Mouse (Mus musculus) CH12.LX (cell line): ENCODE data around the gene Usp7. TPM values are rescaled to one million over a fixed set of nuclear protein-coding genes. Genes with fewer than 3 reads are reported as not detected.
A peak's percentile ranks its signal among the peaks of the same experiment; 100 is the strongest.

Source experiments
- DNase-seq: peaks from one replicate; pipeline ENCODE4 v3.0.0-alpha.2; 2013; ENCODE audit errors: extremely low read depth
- H3K27ac ChIP-seq: 2 replicates; pipeline ENCODE4 v1.5.1; 2012; ENCODE audit warnings: low read depth, mild to moderate bottlenecking, control low read depth, moderate library complexity; ENCODE audit not compliant: insufficient read depth
- H3K27me3 ChIP-seq: replicated peaks from 2 replicates; pipeline ENCODE3; 2012; ENCODE audit warnings: inconsistent platforms
- H3K36me3 ChIP-seq, 2 experiments: replicated peaks in 1 of 2; 2 replicates each; pipeline versions ENCODE3 to v1.6.1; 2012; ENCODE audit warnings: inconsistent platforms in 1 of 2, low read length in 1 of 2, mild to moderate bottlenecking in 1 of 2, mixed read lengths in 1 of 2, moderate library complexity in 1 of 2; ENCODE audit not compliant: control insufficient read depth in 1 of 2, insufficient read depth in 1 of 2
- H3K4me1 ChIP-seq, 2 experiments: 2 replicates each; pipeline ENCODE4 v1.6.1; 2012; ENCODE audit warnings: inconsistent platforms in 1 of 2, moderate library complexity in 1 of 2; ENCODE audit not compliant: insufficient read depth in 2 of 2, control insufficient read depth in 1 of 2
- H3K4me2 ChIP-seq: 2 replicates; pipeline ENCODE4 v1.6.1; 2012; ENCODE audit warnings: low read depth, mild to moderate bottlenecking, control low read depth; ENCODE audit not compliant: poor library complexity, insufficient read depth, severe bottlenecking
- H3K4me3 ChIP-seq, 3 experiments: fragments of 150-350 bp in 1 of 3; sonication (generic) in 1 of 3; replicated peaks in 1 of 3; 2 replicates each; pipeline versions ENCODE3 to v1.5.1; 2011 to 2012; ENCODE audit warnings: low read depth in 2 of 3, low read length in 2 of 3, mild to moderate bottlenecking in 2 of 3, moderate library complexity in 2 of 3, control low read depth in 1 of 3, improper control_type of control experiment in 1 of 3, inconsistent platforms in 1 of 3, mixed read lengths in 1 of 3; ENCODE audit not compliant: poor library complexity in 1 of 3
- H3K79me2 ChIP-seq: replicated peaks from 2 replicates; pipeline ENCODE4 v1.6.1; 2012; ENCODE audit warnings: mild to moderate bottlenecking, moderate library complexity; ENCODE audit not compliant: control insufficient read depth, poor library complexity, insufficient read depth, severe bottlenecking; ENCODE audit errors: extremely low read depth
- H3K9ac ChIP-seq: 2 replicates; pipeline ENCODE4 v1.6.1; 2012; ENCODE audit warnings: low read depth, mild to moderate bottlenecking, control low read depth, moderate library complexity; ENCODE audit not compliant: insufficient read depth
- H3K9me3 ChIP-seq: replicated peaks from 2 replicates; pipeline ENCODE3; 2012; ENCODE audit warnings: low read length, inconsistent platforms, mixed read lengths
- CHD1 ChIP-seq: IDR thresholded peaks from 2 replicates; pipeline ENCODE4 v1.6.1; 2012; ENCODE audit warnings: low read depth, low read length, improper control_type of control experiment, inconsistent platforms
- CHD2 ChIP-seq: IDR thresholded peaks from 2 replicates; pipeline ENCODE4 v1.6.1; 2011; ENCODE audit warnings: low read length, improper control_type of control experiment
- CTCF ChIP-seq, 2 experiments: IDR thresholded peaks in 1 of 2; conservative IDR thresholded peaks in 1 of 2; 2 replicates each; pipeline ENCODE4 v1.5.1; 2011 to 2012; ENCODE audit warnings: low read depth in 2 of 2, low read length in 2 of 2, improper control_type of control experiment in 1 of 2, inconsistent platforms in 1 of 2, mild to moderate bottlenecking in 1 of 2, moderate library complexity in 1 of 2
- ELF1 ChIP-seq: IDR thresholded peaks from 2 replicates; pipeline ENCODE4 v1.6.1; 2014; ENCODE audit warnings: low read depth, mild to moderate bottlenecking, inconsistent platforms, low read length, improper control_type of control experiment
- EP300 ChIP-seq: IDR thresholded peaks from 2 replicates; pipeline ENCODE4 v1.6.1; 2011; ENCODE audit warnings: low read length, improper control_type of control experiment
- IRF4 ChIP-seq: IDR thresholded peaks from 2 replicates; pipeline ENCODE4 v1.6.1; 2014; ENCODE audit warnings: low read depth, mild to moderate bottlenecking, inconsistent platforms, low read length, improper control_type of control experiment
- MAFK ChIP-seq: IDR thresholded peaks from 2 replicates; pipeline ENCODE4 v1.6.1; 2011; ENCODE audit warnings: low read length, improper control_type of control experiment; ENCODE audit not compliant: insufficient replicate concordance
- MXI1 ChIP-seq: IDR thresholded peaks from 2 replicates; pipeline ENCODE4 v1.6.1; 2011; ENCODE audit warnings: mild to moderate bottlenecking, low read depth, low read length, improper control_type of control experiment
- NELFE ChIP-seq: IDR thresholded peaks from 2 replicates; pipeline ENCODE4 v1.6.1; 2011; ENCODE audit warnings: low read depth, low read length, improper control_type of control experiment
- NRF1 ChIP-seq: IDR thresholded peaks from 2 replicates; pipeline ENCODE4 v1.6.1; 2014; ENCODE audit warnings: low read depth, mild to moderate bottlenecking, inconsistent platforms, low read length, improper control_type of control experiment, moderate library complexity
- POLR2A ChIP-seq: IDR thresholded peaks from 2 replicates; pipeline ENCODE4 v1.6.1; 2011; ENCODE audit warnings: low read depth, mild to moderate bottlenecking, improper control_type of control experiment, low read length
- RAD21 ChIP-seq: IDR thresholded peaks from 2 replicates; pipeline ENCODE4 v1.6.1; 2011; ENCODE audit warnings: low read depth, mild to moderate bottlenecking, low read length, improper control_type of control experiment, moderate library complexity
- SIN3A ChIP-seq: IDR thresholded peaks from 2 replicates; pipeline ENCODE4 v1.6.1; 2012; ENCODE audit warnings: low read length, improper control_type of control experiment, inconsistent platforms
- SMC3 ChIP-seq: IDR thresholded peaks from 2 replicates; pipeline ENCODE4 v1.6.1; 2011; ENCODE audit warnings: low read depth, low read length, improper control_type of control experiment
- TCF12 ChIP-seq: IDR thresholded peaks from 2 replicates; pipeline ENCODE4 v1.6.1; 2014; ENCODE audit warnings: low read depth, mild to moderate bottlenecking, inconsistent platforms, low read length, improper control_type of control experiment
- UBTF ChIP-seq: IDR thresholded peaks from 2 replicates; pipeline ENCODE4 v1.6.1; 2012; ENCODE audit warnings: low read depth, mild to moderate bottlenecking, inconsistent platforms, low read length, improper control_type of control experiment, moderate library complexity
- ZKSCAN1 ChIP-seq: IDR thresholded peaks from 2 replicates; pipeline ENCODE4 v1.6.1; 2012; ENCODE audit warnings: low read depth, inconsistent platforms, low read length, improper control_type of control experiment, borderline replicate concordance
- ZNF384 ChIP-seq: IDR thresholded peaks from 2 replicates; pipeline ENCODE4 v1.6.1; 2012; ENCODE audit warnings: low read depth, low read length, improper control_type of control experiment, inconsistent platforms
- dilution Hi-C: fragments of 300-500 bp; cut with MboI; formaldehyde crosslinking; loops from 2 replicates; pipeline ENCODE4 v1.14.3; 2020; ENCODE audit warnings: low sequenced_read_pairs; ENCODE audit not compliant: extremely low pct_unique_long_range_greater_than_20kb, extremely low pct_ligation_motif_present
- in situ Hi-C: fragments of 300-500 bp; cut with MboI; formaldehyde crosslinking; loops from 3 replicates; pipeline ENCODE4 v1.14.3; 2019; ENCODE audit warnings: low sequenced_read_pairs, low pct_ligation_motif_present, low pct_unique_long_range_greater_than_20kb, mixed read lengths
- polyA plus RNA-seq: library from polyadenylated mRNA; unstranded; fragments of >175 nt; gene quantifications from 2 replicates; pipeline ENCODE4 v1.2.1, GENCODE M21; 2012; ENCODE audit warnings: low read depth; ENCODE audit not compliant: insufficient read length
- total RNA-seq, 2 experiments: library from RNA; depleted of rRNA; stranded (reverse); fragments of 300-350 nt in 1 of 2; fragments of >200 nt in 1 of 2; gene quantifications; 2 replicates each; pipeline ENCODE4 v1.2.3; 2012 to 2014

Gene Usp7
- total and polyA plus RNA-seq, 3 experiments, result 113 to 169 (median 143) TPM

GRCm38 (mm10) chr16:8810399-8811127 lies 18.5 kb upstream of the Usp7 start (continued):
- no peak for TF ChIP-seq ELF1
- 0 out of 2 replicates have a peak, but pooled peaks have one; percentile 17 for TF ChIP-seq NRF1
- peak; percentile 99 for TF ChIP-seq MAFK
- TF ChIP-seq CHD2, result no peak
- peak; percentile 89 for TF ChIP-seq MXI1
- TF ChIP-seq POLR2A, result peak; percentile 37; the same call in 1 of the 2 replicates
- TF ChIP-seq CHD1, result no peak

- TF ChIP-seq MAFK (no peak), EP300 (no peak), IRF4 (peak; percentile 58), CTCF (conservative IDR thresholded peaks at IDR 0.05 in 1 of 2, IDR thresholded peaks at IDR 0.05 in 1 of 2; ENCODE audit: low read depth in 2 of 2, low read length in 2 of 2) (peak; percentile 89 to 99), ZNF384 (peak; percentile 45), NELFE (0 out of 2 replicates have a peak, but pooled peaks have one; percentile 39), UBTF (no peak), ZKSCAN1 (no peak), SMC3 (peak; percentile 88), RAD21 (peak; percentile 69), SIN3A (0 out of 2 replicates have a peak, but pooled peaks have one; percentile 22)
- DNase-seq, result peak; percentile 75
- Histone ChIP-seq H3K79me2 (no peaks in the 10 kb centered on the region), H3K4me3 (no peak overlapping the region), H3K27ac (no peak overlapping the region), H3K36me3 (no peaks in the 10 kb centered on the region), H3K9ac (no peak overlapping the region), H3K27me3 (no peaks in the 10 kb centered on the region), H3K4me1 (peaks cover 8 to 21% of the 10 kb centered on the region in 2 experiments), H3K9me3 (no peaks in the 10 kb centered on the region), H3K4me2 (no peak overlapping the region)
- in situ Hi-C loops (no loop called here), dilution Hi-C loops (no loop called here)
Observed at GRCm38 (mm10) chr16:8806703-8807102, 14.6 kb upstream of the Usp7 start.

- DNase-seq, result no peak
- peaks cover 10% of the 10 kb centered on the region for H3K9me3 ChIP-seq
- dilution Hi-C loops, result no loop called here
- no peaks in the 10 kb centered on the region for H3K27me3 ChIP-seq
- in situ Hi-C loops, result no loop called here
- TF ChIP-seq TCF12 (no peak), POLR2A (no peak)
- no peaks in the 10 kb centered on the region for H3K79me2 ChIP-seq
- H3K36me3 ChIP-seq, result no peaks in the 10 kb centered on the region
- H3K4me1 ChIP-seq, result peaks cover 0 to 1% of the 10 kb centered on the region in 2 experiments; a peak in 1 of 4 replicates
- no peak overlapping the region for H3K4me2 ChIP-seq
- no peak overlapping the region for H3K27ac ChIP-seq
- no peak overlapping the region for H3K9ac ChIP-seq
- no peak overlapping the region for H3K4me3 ChIP-seq
Observed at GRCm38 (mm10) chr16:8795906-8796305, 3.8 kb upstream of the Usp7 start.
